Mouse (Mus musculus) E14TG2a.4 (cell line): ENCODE data around the gene Zfp36l2.

ENCODE experiments used
- H3K27me3 ChIP-seq: 2 replicates; pipeline ENCODE4 v1.6.1; 2014; ENCODE audit warnings: low read length, control low read depth; ENCODE audit not compliant: insufficient read depth
- H3K36me3 ChIP-seq: 2 replicates; pipeline ENCODE4 v1.6.1; 2014; ENCODE audit warnings: low read length, control low read depth; ENCODE audit not compliant: insufficient read depth
- H3K4me1 ChIP-seq: replicated peaks from 2 replicates; pipeline ENCODE4 v1.6.1; 2014; ENCODE audit warnings: low read depth, low read length, control low read depth
- H3K4me3 ChIP-seq: replicated peaks from 2 replicates; pipeline ENCODE4 v1.5.1; 2014; ENCODE audit warnings: mild to moderate bottlenecking, low read length
- H3K9me3 ChIP-seq: 2 replicates; pipeline ENCODE4 v1.6.1; 2014; ENCODE audit warnings: low read length, control low read depth
- CTCF ChIP-seq: conservative IDR thresholded peaks from 2 replicates; pipeline ENCODE4 v1.5.1; 2014; ENCODE audit warnings: low read length
- NANOG ChIP-seq: IDR thresholded peaks from 2 replicates; pipeline ENCODE4 v1.6.1; 2014; ENCODE audit warnings: borderline replicate concordance, low read length, mixed read lengths
- POU5F1 ChIP-seq: IDR thresholded peaks from 2 replicates; pipeline ENCODE4 v1.6.1; 2014; ENCODE audit warnings: low read length, borderline replicate concordance

The Zfp36l2 gene

DNA sequence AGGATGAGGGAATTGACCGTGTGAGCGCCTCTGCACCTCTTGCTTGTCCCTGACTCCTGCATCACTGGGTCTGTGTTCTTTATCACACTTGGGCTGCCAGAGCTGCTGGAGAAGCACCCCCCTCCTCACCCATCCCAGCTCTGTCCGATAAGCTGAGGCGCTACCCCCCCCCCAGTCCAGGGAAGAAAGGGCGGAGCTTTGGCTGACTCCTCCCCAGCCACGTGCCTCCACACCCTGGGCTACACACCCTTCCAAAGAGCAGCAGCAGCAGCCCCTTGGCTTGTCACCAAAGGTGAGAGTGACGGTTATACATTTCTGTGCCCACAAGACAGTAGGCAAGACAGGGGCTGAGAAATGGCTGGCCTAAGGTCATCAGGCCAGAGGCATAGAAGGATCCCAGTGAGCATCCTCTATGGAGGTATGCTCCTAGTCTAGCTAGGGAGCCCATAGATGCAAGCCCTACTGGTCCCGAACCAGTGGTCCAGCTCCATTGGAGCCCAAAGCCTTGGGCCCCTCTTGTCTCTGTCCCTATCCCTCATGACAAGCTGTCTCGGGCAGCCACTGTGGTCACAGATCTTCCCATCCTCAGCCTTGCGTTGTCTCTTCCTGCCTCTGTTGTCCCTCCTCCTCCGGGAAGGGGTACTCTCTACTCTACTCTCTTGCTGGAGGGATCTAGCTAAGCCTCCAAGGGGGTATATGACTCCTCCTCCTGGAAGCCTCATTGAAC, 33.3 kb downstream of the Zfp36l2 start:
- no peaks in the 10 kb centered on the region for H3K36me3 ChIP-seq
- peaks cover 65% of the 10 kb centered on the region for H3K4me1 ChIP-seq
- peaks cover 85% of the 10 kb centered on the region for H3K27me3 ChIP-seq
- no peak for TF ChIP-seq CTCF
- H3K9me3 ChIP-seq = no peaks in the 10 kb centered on the region
- H3K4me3 ChIP-seq = no peak overlapping the region

DNA sequence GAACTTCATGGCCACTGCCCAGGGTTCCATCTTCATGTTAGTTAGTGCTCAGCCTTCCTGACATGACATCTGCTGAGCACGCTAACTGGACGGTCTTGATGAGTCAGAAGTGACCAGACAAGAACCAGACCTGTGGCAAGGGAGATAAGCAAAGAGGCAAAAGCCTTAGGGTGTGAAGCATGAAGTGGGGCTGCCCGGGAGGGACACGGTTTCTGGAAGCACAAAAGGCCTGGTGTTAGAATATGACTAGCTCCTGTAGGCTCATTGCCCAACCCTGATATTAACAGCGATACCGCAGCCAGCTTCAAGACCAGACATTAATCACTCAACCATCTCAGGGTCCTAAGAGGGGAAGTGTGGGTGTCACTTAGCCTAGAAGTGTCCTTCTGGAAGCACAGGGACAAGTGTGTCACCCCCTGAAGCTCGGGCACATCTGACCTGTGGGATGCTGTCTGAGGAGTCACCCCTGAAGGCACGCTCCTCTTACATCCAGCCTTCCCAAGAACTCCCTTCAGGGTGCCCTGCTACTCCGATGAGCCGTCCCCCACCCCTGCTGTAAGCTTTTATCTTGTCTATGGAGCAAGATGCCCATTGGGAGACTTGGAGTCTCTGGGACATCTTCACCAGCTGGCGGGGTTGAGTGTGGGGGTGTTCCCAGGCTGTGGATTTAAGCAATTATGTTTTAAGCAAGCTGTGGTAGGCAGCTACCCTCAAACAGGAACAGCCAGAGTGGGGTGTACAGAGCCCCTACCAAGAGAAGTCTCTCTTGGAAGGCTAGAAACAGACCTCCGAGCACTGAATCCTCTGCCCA, 34.6 kb downstream of the Zfp36l2 start:
- Histone ChIP-seq H3K4me1 (peaks cover 73% of the 10 kb centered on the region), H3K27me3 (peaks cover 75% of the 10 kb centered on the region), H3K36me3 (no peaks in the 10 kb centered on the region), H3K4me3 (no peak overlapping the region), H3K9me3 (no peaks in the 10 kb centered on the region)
- TF ChIP-seq CTCF = no peak
- TF ChIP-seq POU5F1 = no peak
- TF ChIP-seq NANOG = no peak

DNA sequence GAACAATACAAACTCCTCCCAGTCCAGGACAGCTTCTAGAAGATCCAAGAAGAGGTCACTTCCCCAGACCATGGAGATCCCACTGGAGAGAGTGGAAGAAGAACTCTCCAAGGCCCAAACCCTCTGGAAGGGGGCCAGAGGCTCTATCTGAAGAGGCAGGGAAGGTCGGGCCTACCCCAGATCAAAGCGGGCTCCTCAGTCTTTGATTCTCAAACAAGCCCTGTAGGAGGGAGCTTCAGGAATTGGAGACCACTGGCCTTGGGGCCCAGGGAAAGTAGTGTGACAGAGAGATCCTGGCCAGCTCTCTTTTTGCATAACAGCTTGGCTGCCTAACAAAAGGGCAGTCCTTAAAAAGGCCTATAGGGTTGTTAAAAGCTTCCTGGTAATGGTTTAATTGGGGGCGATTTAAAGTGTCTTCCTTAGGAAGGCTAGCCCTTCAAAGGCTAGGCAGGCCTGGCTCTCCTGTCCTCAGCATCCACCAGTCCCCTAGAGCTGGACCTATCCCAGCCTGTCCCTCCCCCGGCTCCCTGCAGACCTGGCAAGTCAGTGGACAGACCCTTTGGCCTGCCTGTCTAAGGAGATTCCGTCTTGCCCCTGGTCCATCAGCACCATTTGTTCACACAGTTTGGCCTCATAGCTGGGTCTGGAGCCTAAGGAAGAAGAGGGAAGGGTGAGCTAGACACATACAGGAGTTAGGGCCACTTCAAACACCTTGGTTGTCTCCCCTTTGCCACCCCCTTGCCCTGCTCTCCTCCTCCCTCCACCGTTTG, 35.4 kb downstream of the Zfp36l2 start:
- no peak for TF ChIP-seq CTCF
- TF ChIP-seq POU5F1 = no peak
- no peak for TF ChIP-seq NANOG

DNA sequence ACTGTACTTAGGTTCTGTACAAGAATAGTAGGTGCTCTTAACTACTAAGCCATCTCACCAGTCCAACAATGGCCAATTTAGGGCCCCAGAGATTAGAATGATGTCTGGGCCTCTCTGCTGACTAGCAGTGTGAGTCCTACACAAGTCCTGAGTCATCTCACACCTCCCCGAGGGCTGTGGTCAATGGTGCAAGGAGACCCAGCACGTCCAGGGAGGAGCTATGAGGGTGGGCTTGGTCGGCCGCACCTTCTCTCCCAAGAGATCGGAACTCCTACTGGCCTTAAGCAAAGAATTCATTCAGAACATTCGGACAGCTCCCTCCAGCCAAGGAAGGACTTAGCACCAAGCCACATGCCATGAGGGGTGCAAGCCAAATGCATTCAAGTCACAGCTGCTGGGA, 36.4 kb downstream of the Zfp36l2 start:
- Histone ChIP-seq H3K36me3 (no peaks in the 10 kb centered on the region), H3K4me3 (no peak overlapping the region), H3K27me3 (peaks cover 67% of the 10 kb centered on the region), H3K9me3 (no peaks in the 10 kb centered on the region), H3K4me1 (peaks cover 73% of the 10 kb centered on the region)
- no peak for TF ChIP-seq NANOG
- TF ChIP-seq CTCF = no peak
- TF ChIP-seq POU5F1 = no peak

More for the DNA sequence above, 35.4 kb downstream of the Zfp36l2 start:
- Histone ChIP-seq H3K27me3 (peaks cover 67% of the 10 kb centered on the region), H3K9me3 (no peaks in the 10 kb centered on the region), H3K36me3 (no peaks in the 10 kb centered on the region), H3K4me1 (peaks cover 71% of the 10 kb centered on the region), H3K4me3 (no peak overlapping the region)

- H3K4me1 ChIP-seq = peaks cover 75% of the 10 kb centered on the region
- no peaks in the 10 kb centered on the region for H3K36me3 ChIP-seq
- H3K27me3 ChIP-seq = peaks cover 58% of the 10 kb centered on the region
- no peaks in the 10 kb centered on the region for H3K9me3 ChIP-seq
- TF ChIP-seq NANOG (no peak), POU5F1 (no peak), CTCF (no peak)
- no peak overlapping the region for H3K4me3 ChIP-seq
Observed at GRCm38 (mm10) chr17:84150291-84150690, 37.5 kb downstream of the Zfp36l2 start.

DNA sequence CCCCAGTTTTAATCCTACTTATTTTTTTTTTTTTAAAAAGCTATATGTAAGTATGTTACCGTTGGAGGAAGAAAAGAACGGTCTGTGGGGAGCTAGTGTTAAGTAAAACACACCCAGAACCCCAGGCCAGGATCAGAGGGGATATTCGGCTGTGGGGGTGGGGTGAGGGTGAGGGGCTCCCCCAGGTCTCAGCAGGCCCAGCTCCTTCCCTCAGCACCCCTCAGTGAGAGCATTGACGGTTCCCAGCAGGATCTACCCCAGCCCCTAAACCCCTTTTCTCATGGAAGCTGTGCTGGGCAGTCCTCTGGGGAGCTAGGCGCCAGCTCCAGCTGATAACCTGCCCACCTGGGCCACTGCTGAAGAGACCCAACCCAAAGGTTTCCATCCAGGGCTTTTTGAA, 38.2 kb downstream of the Zfp36l2 start:
- H3K4me1 ChIP-seq = peaks cover 75% of the 10 kb centered on the region
- no peak overlapping the region for H3K4me3 ChIP-seq
- no peaks in the 10 kb centered on the region for H3K36me3 ChIP-seq
- H3K27me3 ChIP-seq = peaks cover 59% of the 10 kb centered on the region
- no peak for TF ChIP-seq POU5F1
- TF ChIP-seq CTCF = no peak
- TF ChIP-seq NANOG = no peak
- no peaks in the 10 kb centered on the region for H3K9me3 ChIP-seq

DNA sequence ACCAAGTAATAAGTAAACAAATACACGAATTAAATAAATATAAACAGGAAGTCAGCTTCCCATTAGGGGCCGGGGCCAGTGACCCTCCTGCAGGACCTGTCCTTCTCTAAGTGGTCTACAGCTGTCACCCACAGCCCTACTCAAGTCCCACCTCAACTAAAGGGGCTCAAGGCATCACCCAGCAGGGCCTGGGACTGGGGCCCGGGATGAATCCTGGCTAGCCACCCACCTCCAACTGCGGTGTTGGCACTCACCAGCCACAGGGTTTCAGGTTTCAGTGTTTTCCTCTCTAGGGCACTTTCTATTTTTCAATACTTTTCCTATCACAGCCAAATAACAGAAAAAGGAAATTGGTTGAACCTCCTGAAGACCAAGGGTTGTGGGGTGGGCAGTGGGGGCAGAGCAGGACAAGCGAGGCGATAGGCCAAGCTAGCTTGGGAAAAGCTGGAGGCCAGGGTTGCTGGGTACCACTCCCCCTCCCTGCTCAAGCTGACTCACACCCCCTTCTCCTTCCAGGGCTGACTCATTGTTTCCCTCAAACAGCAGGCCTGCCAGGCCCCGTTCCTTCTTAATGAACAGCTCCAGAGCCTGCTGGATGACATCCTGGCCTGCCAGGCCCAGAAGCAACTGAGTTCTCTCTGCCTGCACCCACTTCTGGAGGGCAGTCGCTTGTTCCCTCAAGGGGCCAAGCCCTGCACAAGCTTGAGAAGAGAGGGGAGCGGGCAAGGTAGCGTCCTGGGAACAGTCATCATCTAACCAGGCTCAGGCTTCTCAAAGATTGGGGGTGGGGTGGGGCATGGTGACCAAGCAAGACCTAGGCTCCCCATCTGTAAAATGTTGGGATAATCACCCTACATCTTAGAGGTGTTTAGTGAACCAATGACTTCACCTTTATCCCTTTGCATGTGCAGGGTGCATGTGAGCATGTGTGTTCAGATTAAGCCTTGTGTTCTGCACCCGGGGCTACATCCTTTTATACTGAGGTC, 39.0 kb downstream of the Zfp36l2 start:
- Histone ChIP-seq H3K4me1 (peaks cover 69% of the 10 kb centered on the region), H3K36me3 (no peaks in the 10 kb centered on the region), H3K27me3 (peaks cover 59% of the 10 kb centered on the region), H3K4me3 (no peak overlapping the region), H3K9me3 (no peaks in the 10 kb centered on the region)
- TF ChIP-seq CTCF = no peak
- TF ChIP-seq POU5F1 = no peak
- TF ChIP-seq NANOG = no peak
